Mouse (Mus musculus) heart, adult 10 weeks (tissue): Measurements from ENCODE around the gene Pdcd1. TPM values are rescaled to one million over a fixed set of nuclear protein-coding genes. Genes with fewer than 3 reads are reported as not detected.

ENCODE experiments used
- polyA plus RNA-seq: library from polyadenylated mRNA; stranded (reverse); fragments of 350-450 nt; fragmentation: Illumina TruSeq; extraction: RNeasy Lipid Tissue Mini Kit (QIAGEN cat#74804); gene quantifications from one replicate; pipeline ENCODE4 v1.2.3, GENCODE M21; 2014; ENCODE audit warnings: low read depth, low replicate concordance

The Pdcd1 gene
- not detected for polyA plus RNA-seq

GRCm38 (mm10) chr1:94052373-94052772 is at the start of gene Pdcd1:
TSS of gene Pdcd1 (minus strand) at chr1:94052553.

GRCm38 (mm10) chr1:94020151-94020550 is 32.2 kb downstream of the Pdcd1 start, which contains the start of gene Neu4:
TSS of gene Neu4 (plus strand) at chr1:94020451.

GRCm38 (mm10) chr1:93990209-93990608 is 62.1 kb downstream of the Pdcd1 start, which contains the start of gene Gal3st2c:
TSS of gene Gal3st2c (plus strand) at chr1:93990509.

Other genes starting within 250 kb of the Pdcd1 start
- 8.3 TPM for gene Ing5, start 248.6 kb downstream of the Pdcd1 start, polyA plus RNA-seq
- gene D2hgdh, start 227.6 kb downstream of the Pdcd1 start, polyA plus RNA-seq: 39.2 TPM
- gene Gal3st2, start 191.2 kb downstream of the Pdcd1 start, polyA plus RNA-seq: 0.39 TPM
- 0.68 TPM for gene Gal3st2b, start 134.2 kb downstream of the Pdcd1 start, polyA plus RNA-seq
- 2.0 TPM for gene Gal3st2c, start 62.0 kb downstream of the Pdcd1 start, polyA plus RNA-seq
- not detected for gene Neu4, start 32.1 kb downstream of the Pdcd1 start, polyA plus RNA-seq